Mouse (Mus musculus): ENCODE measurements around the gene Spsb2.

- no peak for TF ChIP-seq CTCF (IDR thresholded peaks at IDR 0.05; ENCODE audit: insufficient read depth, low read length)
- TF ChIP-seq POLR2A (IDR thresholded peaks at IDR 0.05; ENCODE audit: borderline replicate concordance, extremely low read depth, low read depth, low read length): no peak
Measured at GRCm38 (mm10) chr6:124820891-124821290, 12.4 kb downstream of the Spsb2 start.

All from lung, adult 2 months (tissue).